Mouse (Mus musculus) spleen, adult 2 months (tissue): Measurements from ENCODE around the gene Otop2. TPM values are rescaled to one million over a fixed set of nuclear protein-coding genes. Genes with fewer than 3 reads are reported as not detected.

Experiments used
- DNase-seq, 2 experiments: peaks; one replicate each; pipeline versions ENCODE4 v3.0.0 to v3.0.0-alpha.2; 2012 to 2021; ENCODE audit warnings: low spot score in 2 of 2, low read depth in 1 of 2
- H3K27ac ChIP-seq: fragments of 200-500 bp; 2 replicates; pipeline ENCODE4 v1.5.1; 2012; ENCODE audit warnings: low read length, inconsistent platforms; ENCODE audit not compliant: insufficient read depth
- H3K27me3 ChIP-seq: fragments of 200-500 bp; 2 replicates; pipeline ENCODE4 v1.6.1; 2012; ENCODE audit warnings: mild to moderate bottlenecking, moderate library complexity, low read length, inconsistent platforms; ENCODE audit not compliant: control insufficient read depth, insufficient read depth
- H3K36me3 ChIP-seq: fragments of 200-500 bp; 2 replicates; pipeline ENCODE4 v1.6.1; 2012; ENCODE audit warnings: mild to moderate bottlenecking, low read length, inconsistent platforms; ENCODE audit not compliant: control insufficient read depth, insufficient read depth
- H3K4me1 ChIP-seq: fragments of 200-500 bp; 2 replicates; pipeline ENCODE4 v1.6.1; 2011; ENCODE audit warnings: inconsistent platforms; ENCODE audit not compliant: control insufficient read depth, insufficient read depth, insufficient read length
- H3K4me3 ChIP-seq: fragments of 200-500 bp; 2 replicates; pipeline ENCODE4 v1.5.1; 2011; ENCODE audit warnings: mild to moderate bottlenecking, inconsistent platforms; ENCODE audit not compliant: insufficient read depth, insufficient read length; ENCODE audit errors: extremely low read depth
- CTCF ChIP-seq: fragments of 200-500 bp; IDR thresholded peaks from 2 replicates; pipeline ENCODE4 v1.5.1; 2011; ENCODE audit warnings: mild to moderate bottlenecking, inconsistent platforms; ENCODE audit not compliant: insufficient read depth, insufficient read length, insufficient replicate concordance; ENCODE audit errors: extremely low read depth
- POLR2A ChIP-seq: fragments of 200-500 bp; IDR thresholded peaks from 2 replicates; pipeline ENCODE4 v1.6.1; 2011; ENCODE audit warnings: low read depth, low read length, inconsistent platforms
- WGBS: fragments of 180-500 bp; shearing (Covaris S2); methylation state at CpG from one replicate; pipeline ENCODE4 v1.1.7; 2018; 5-methylcytosine and 5-hydroxymethylcytosine counted together
- polyA plus RNA-seq: library from polyadenylated mRNA; depleted of rRNA; stranded (reverse); fragments of >200 nt; gene quantifications from 2 replicates; pipeline ENCODE4 v1.2.3, GENCODE M21; 2012

Gene Otop2
- polyA plus RNA-seq, 1 experiment = not detected

DNA sequence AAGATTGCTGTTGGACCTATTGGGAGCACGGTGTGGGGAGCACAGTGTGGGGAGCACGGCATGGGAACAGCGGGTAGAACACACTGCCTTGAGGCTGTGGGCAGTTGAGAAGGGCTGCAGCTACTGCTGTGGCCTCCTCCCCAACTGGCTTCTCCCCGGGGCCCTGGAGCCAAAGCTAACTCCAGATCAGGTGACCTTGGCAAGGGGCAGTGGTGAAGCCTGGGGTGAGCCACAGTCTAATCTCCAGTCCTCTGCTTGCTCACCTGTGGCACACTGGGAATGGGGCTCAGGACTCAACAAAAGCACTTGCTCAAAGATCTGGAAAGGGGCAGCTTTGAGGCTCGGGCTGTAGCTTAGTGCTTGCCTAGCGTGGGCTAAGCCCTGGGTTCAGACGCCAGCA lies 10.2 kb downstream of the Otop2 start:
- Histone ChIP-seq H3K27me3 (peaks cover 16% of the 10 kb centered on the region; the same call in 1 of the 2 replicates), H3K27ac (no peak overlapping the region), H3K36me3 (no peaks in the 10 kb centered on the region), H3K4me3 (no peak overlapping the region), H3K4me1 (no peaks in the 10 kb centered on the region)
- DNase-seq = no peak
- 61% methylated on average over 7 of the region's 7 CpGs for WGBS
- no peak for TF ChIP-seq POLR2A
- no peak for TF ChIP-seq CTCF

DNA sequence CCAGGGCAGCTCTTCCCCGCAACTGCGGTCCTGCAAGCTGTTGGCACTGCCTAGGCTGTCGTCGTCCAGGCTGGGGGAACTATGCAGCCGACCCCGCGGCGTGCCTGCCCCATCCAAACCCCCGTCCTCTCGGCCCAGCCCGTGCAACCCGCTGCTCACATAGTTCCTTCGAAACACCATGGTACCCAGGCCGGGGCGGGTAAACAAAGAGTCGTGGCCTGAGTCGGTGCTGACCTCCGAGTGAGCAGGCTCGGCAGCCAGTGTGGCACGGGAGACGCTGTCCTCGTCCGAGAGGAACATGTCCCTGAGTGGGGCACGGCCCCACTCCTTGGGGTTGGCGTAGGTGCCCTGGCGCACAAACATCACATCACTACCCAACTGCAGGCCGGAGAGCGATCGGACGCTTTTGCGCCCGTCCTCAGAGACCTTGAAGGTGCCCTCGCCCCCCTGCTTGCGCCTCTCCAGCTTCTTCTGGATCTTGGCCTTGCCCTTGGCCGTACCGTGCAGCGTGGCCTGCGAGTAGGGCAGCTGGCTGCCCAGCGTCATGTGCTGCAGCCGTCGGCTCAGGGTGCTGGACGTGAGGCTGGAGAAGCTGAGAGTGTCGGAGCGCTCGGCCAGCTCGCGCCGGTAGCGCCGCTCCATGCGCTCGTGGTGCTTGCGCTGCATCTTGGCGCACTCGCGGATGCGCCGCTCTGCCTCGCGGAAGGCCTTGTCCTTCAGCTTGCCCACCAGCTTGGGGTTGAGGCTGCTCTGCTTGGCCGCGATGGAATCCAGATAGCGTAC lies 11.5 kb downstream of the Otop2 start:
- WGBS = 10% methylated on average over 63 of the region's 63 CpGs
- no peak for DNase-seq
- peaks cover 22% of the 10 kb centered on the region for H3K27me3 ChIP-seq

DNA sequence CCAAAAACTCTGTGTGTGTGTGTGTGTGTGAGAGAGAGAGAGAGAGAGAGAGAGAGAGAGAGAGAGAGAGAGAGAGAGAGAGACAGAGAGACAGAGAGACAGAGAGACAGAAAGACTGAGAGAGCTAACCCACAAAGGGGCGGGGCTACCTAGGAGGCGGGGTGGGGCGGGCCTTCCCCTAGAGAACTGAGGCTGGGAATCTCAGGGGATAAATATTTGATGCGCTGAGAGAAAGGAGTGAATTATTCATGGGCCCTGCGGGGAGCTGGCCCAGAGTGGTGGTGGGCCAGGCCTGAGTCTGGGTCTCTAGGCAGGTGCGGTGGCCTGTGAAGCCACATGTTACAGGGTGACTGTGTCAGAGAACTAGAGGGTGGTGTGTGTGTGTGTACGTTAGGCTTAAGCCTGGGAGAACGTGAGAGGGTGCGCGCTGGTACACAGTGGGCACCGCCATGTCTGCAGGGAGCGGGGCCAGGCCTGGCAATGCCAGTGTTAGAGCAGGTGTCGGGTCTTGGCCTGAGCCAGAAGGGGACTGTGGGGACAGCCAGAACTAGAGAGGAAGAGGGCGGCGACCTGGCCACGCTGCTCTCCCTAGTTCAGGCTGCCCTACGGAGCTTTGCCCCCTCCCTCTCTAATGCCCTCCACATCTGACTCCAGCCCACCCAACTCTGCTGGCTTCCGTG lies 12.9 kb downstream of the Otop2 start:
- Histone ChIP-seq H3K4me3 (no peak overlapping the region), H3K36me3 (no peaks in the 10 kb centered on the region), H3K27ac (no peak overlapping the region), H3K4me1 (no peaks in the 10 kb centered on the region), H3K27me3 (peaks cover 23% of the 10 kb centered on the region)
- WGBS = 19% methylated on average over 18 of the region's 18 CpGs
- no peak for DNase-seq
- no peak for TF ChIP-seq POLR2A
- no peak for TF ChIP-seq CTCF

More for the DNA sequence above, 11.5 kb downstream of the Otop2 start:
- no peak overlapping the region for H3K27ac ChIP-seq
- H3K36me3 ChIP-seq = no peaks in the 10 kb centered on the region
- no peaks in the 10 kb centered on the region for H3K4me1 ChIP-seq
- TF ChIP-seq CTCF = no peak
- TF ChIP-seq POLR2A = no peak
- H3K4me3 ChIP-seq = no peak overlapping the region

DNA sequence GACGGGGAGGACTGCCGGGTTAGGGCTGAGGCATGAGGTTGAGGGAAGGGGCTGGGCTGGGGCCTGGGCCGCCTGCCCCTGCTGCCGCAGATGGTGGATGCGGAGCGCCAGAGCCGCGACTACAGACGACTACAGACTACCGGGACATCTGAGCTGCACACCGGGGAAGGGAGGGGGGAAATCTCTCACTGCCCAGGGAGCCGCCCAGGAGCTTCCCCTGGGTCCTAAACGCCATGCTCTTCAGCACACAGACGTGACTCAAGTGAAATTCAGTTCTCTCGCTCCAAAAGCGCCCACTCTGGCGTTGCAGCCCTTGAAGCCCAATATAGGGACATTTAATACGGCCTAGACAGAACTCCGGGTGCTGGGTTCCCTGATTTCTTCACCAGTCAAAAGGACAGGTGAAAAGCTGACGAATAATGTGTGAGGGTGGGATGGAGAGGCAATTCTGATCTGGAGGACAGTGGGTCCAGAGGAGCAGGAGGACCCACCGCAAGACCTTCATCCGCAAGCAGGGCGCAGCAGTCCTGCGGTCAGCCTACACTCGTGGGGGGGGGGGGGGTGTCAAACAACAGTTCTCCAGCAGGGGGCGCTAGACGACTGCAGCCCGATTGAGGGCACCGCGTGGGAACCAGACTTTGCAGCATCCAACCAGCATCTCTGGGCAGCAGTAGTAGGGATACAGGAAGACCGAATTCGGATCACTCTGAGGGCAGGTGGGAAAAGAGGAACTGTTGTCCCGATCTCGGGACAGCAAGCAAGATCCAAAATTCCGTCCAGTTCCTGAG lies 15.1 kb downstream of the Otop2 start, which contains the start of gene Ush1g:
TSS of gene Ush1g (minus strand) at position 136 of the 788 bp plus-strand sequence.
- H3K4me3 ChIP-seq = peak within 1 kb of the TSS; percentile 6; the same call in 1 of the 2 replicates
- TF ChIP-seq POLR2A = no peak
- peak; percentile 84; the same call in 1 of the 2 replicates for TF ChIP-seq CTCF
- WGBS = 5% methylated on average over 35 of the region's 35 CpGs
- DNase-seq = peak in 1 of 2 experiments; percentile 9
- H3K36me3 ChIP-seq = no peaks in the 10 kb centered on the region
- peaks cover 20% of the 10 kb centered on the region for H3K27me3 ChIP-seq
- H3K4me1 ChIP-seq = no peaks in the 10 kb centered on the region
- H3K27ac ChIP-seq = no peak within 1 kb of the TSS

DNA sequence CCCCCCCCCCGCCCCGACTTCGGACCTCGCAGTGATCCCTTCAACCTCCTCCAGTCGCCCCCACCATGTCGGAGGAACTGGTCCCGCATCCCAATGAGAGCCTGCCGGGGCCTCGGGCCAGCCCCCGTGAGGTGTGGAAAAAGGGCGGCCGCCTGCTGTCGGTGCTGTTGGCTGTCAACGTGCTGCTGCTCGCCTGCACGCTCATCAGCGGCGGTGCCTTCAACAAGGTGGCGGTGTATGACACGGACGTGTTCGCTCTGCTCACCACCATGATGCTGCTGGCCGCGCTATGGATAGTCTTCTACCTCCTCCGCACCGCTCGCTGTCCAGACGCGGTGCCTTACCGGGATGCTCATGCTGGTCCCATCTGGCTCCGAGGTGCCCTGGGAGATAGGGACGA lies 16.4 kb downstream of the Otop2 start:
- no peak for TF ChIP-seq POLR2A
- no peak for TF ChIP-seq CTCF
- no peak for DNase-seq
- no peaks in the 10 kb centered on the region for H3K4me1 ChIP-seq
- H3K36me3 ChIP-seq = no peaks in the 10 kb centered on the region
- peaks cover 17% of the 10 kb centered on the region for H3K27me3 ChIP-seq
- 19% methylated on average over 32 of the region's 32 CpGs for WGBS
- no peak overlapping the region for H3K4me3 ChIP-seq
- no peak overlapping the region for H3K27ac ChIP-seq

DNA sequence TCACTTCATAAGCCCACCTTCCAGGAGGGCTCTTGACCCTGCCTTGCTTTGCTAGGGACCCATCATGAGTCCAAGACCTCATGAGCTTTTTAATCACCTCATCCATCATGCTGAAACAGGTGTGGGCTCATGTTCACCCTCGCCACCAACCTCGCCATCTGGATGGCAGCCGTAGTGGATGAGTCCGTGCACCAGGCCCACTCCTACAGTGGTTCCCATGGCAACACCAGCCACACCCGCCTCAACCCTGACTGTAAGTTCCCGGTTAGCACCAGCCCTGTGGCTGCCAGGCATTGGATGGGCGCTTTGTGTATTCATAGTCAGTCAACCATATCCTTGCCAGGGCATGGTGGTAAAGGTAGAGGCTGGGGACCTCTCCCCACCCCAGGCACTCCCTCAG lies 19.8 kb downstream of the Otop2 start:
- DNase-seq = no peak
- H3K4me3 ChIP-seq = no peak overlapping the region
- WGBS = 63% methylated on average over 7 of the region's 7 CpGs
- peaks cover 11% of the 10 kb centered on the region for H3K27me3 ChIP-seq
- no peak overlapping the region for H3K27ac ChIP-seq
- no peaks in the 10 kb centered on the region for H3K36me3 ChIP-seq
- TF ChIP-seq CTCF = no peak
- TF ChIP-seq POLR2A = no peak
- H3K4me1 ChIP-seq = no peaks in the 10 kb centered on the region
